Mouse (Mus musculus) forebrain, embryonic 12.5 days (tissue): ENCODE data around the gene Rtn4. TPM values are rescaled to one million over a fixed set of nuclear protein-coding genes. Genes with fewer than 3 reads are reported as not detected.
"Not testable (repeated sequence)": the region's sequence is repeated elsewhere in the genome, so short reads cannot be mapped to it uniquely, and the experiment has no call there.

ENCODE experiments used
- ATAC-seq: fragments of 200-750 bp; cut with Nextera tagmentation; 2 replicates; pipeline ENCODE4 v1.8.0; 2017; ENCODE audit warnings: moderate TSS enrichment; ENCODE audit not compliant: low FRiP score
- H3K27ac ChIP-seq: fragments of 300-500 bp; sonication (generic); 2 replicates; pipeline ENCODE4 v1.5.1; 2016; ENCODE audit warnings: mild to moderate bottlenecking
- H3K27me3 ChIP-seq: fragments of 300-500 bp; sonication (generic); 2 replicates; pipeline ENCODE4 v1.6.1; 2016; ENCODE audit warnings: mild to moderate bottlenecking
- H3K36me3 ChIP-seq: fragments of 300-500 bp; sonication (generic); replicated peaks from 2 replicates; pipeline ENCODE4 v1.6.1; 2016; ENCODE audit warnings: mild to moderate bottlenecking
- H3K4me1 ChIP-seq: fragments of 300-500 bp; sonication (generic); 2 replicates; pipeline ENCODE4 v1.6.1; 2016
- H3K4me2 ChIP-seq: fragments of 300-500 bp; sonication (generic); 2 replicates; pipeline ENCODE4 v1.6.1; 2016; ENCODE audit warnings: mild to moderate bottlenecking, moderate library complexity
- H3K4me3 ChIP-seq: fragments of 300-500 bp; sonication (generic); replicated peaks from 2 replicates; pipeline ENCODE4 v1.5.1; 2016; ENCODE audit warnings: mild to moderate bottlenecking
- H3K9ac ChIP-seq: fragments of 300-500 bp; sonication (generic); 2 replicates; pipeline ENCODE4 v1.6.1; 2016; ENCODE audit warnings: mild to moderate bottlenecking
- H3K9me3 ChIP-seq: fragments of 300-500 bp; sonication (generic); 2 replicates; pipeline ENCODE4 v1.6.1; 2016
- WGBS: fragments of 180-500 bp; shearing (Covaris S2); methylation state at CpG from one replicate; pipeline ENCODE4 v1.1.7; 2016; 5-methylcytosine and 5-hydroxymethylcytosine counted together
- polyA plus RNA-seq: library from polyadenylated mRNA; unstranded; fragments of >200 nt; fragmentation: Nextera tagmentation; extraction: Ambion mirVana; gene quantifications from 2 replicates; pipeline ENCODE4 v1.2.1, GENCODE M21; 2016

The Rtn4 gene
- 103 and 104 TPM in 2 replicates for polyA plus RNA-seq

- Histone ChIP-seq H3K9me3 (no peaks in the 10 kb centered on the region), H3K4me1 (peaks cover 16% of the 10 kb centered on the region), H3K36me3 (no peaks in the 10 kb centered on the region), H3K9ac (peak within 1 kb of the TSS; percentile 97), H3K27ac (peak within 1 kb of the TSS; percentile 99), H3K4me3 (peak within 1 kb of the TSS; percentile 97), H3K27me3 (no peaks in the 10 kb centered on the region), H3K4me2 (peak within 1 kb of the TSS; percentile 57)
- under 1% methylated on average over 43 of the region's 43 CpGs for WGBS
- peak; percentile 96 for ATAC-seq
Observed at GRCm38 (mm10) chr11:29692683-29693272, at the start of gene Rtn4. TSS of gene Rtn4 (plus strand) at chr11:29692947.

GRCm38 (mm10) chr11:29644421-29644820, 48.3 kb upstream of the Rtn4 start:
- no peaks in the 10 kb centered on the region for H3K36me3 ChIP-seq
- H3K9me3 ChIP-seq, result no peaks in the 10 kb centered on the region
- ATAC-seq, result no peak
- WGBS, result 89% methylated on average over 1 of the region's 1 CpGs
- no peaks in the 10 kb centered on the region for H3K4me1 ChIP-seq
- H3K4me3 ChIP-seq, result no peak overlapping the region
- H3K27me3 ChIP-seq, result no peaks in the 10 kb centered on the region
- H3K4me2 ChIP-seq, result no peak overlapping the region
- no peak overlapping the region for H3K27ac ChIP-seq
- no peak overlapping the region for H3K9ac ChIP-seq

GRCm38 (mm10) chr11:29645411-29646066, 47.2 kb upstream of the Rtn4 start:
- Histone ChIP-seq H3K4me2 (no peak overlapping the region), H3K27me3 (no peaks in the 10 kb centered on the region), H3K9ac (no peak overlapping the region), H3K9me3 (no peaks in the 10 kb centered on the region), H3K36me3 (no peaks in the 10 kb centered on the region), H3K27ac (no peak overlapping the region), H3K4me1 (no peaks in the 10 kb centered on the region), H3K4me3 (no peak overlapping the region)
- 85% methylated on average over 5 of the region's 5 CpGs for WGBS
- no peak for ATAC-seq

GRCm38 (mm10) chr11:29647568-29648319, 45.0 kb upstream of the Rtn4 start:
- H3K36me3 ChIP-seq, result no peaks in the 10 kb centered on the region
- no peak for ATAC-seq
- WGBS, result 68% methylated on average over 6 of the region's 6 CpGs

GRCm38 (mm10) chr11:29655381-29655780, 37.4 kb upstream of the Rtn4 start:
- not testable (repeated sequence) for H3K27ac ChIP-seq, H3K4me1 ChIP-seq, H3K4me3 ChIP-seq, H3K4me2 ChIP-seq, H3K9ac ChIP-seq, H3K9me3 ChIP-seq, H3K36me3 ChIP-seq, ATAC-seq, H3K27me3 ChIP-seq
- WGBS, result 92% methylated on average over 3 of the region's 3 CpGs

More at GRCm38 (mm10) chr11:29647568-29648319, 45.0 kb upstream of the Rtn4 start:
- no peak overlapping the region for H3K4me3 ChIP-seq
- no peaks in the 10 kb centered on the region for H3K27me3 ChIP-seq
- H3K27ac ChIP-seq, result no peak overlapping the region
- no peak overlapping the region for H3K4me2 ChIP-seq
- no peaks in the 10 kb centered on the region for H3K9me3 ChIP-seq
- H3K9ac ChIP-seq, result no peak overlapping the region
- H3K4me1 ChIP-seq, result no peaks in the 10 kb centered on the region

- Histone ChIP-seq H3K36me3 (no peaks in the 10 kb centered on the region), H3K4me3 (no peak overlapping the region), H3K9ac (no peak overlapping the region), H3K27me3 (no peaks in the 10 kb centered on the region), H3K9me3 (no peaks in the 10 kb centered on the region), H3K4me1 (no peaks in the 10 kb centered on the region), H3K27ac (no peak overlapping the region), H3K4me2 (no peak overlapping the region)
- WGBS, result 82% methylated on average over 2 of the region's 2 CpGs
- no peak for ATAC-seq
Observed at GRCm38 (mm10) chr11:29660740-29661139, 32.0 kb upstream of the Rtn4 start.

- Histone ChIP-seq H3K27ac (no peak overlapping the region), H3K36me3 (no peaks in the 10 kb centered on the region), H3K4me2 (no peak overlapping the region), H3K4me3 (no peak overlapping the region), H3K9ac (no peak overlapping the region), H3K4me1 (no peaks in the 10 kb centered on the region), H3K9me3 (no peaks in the 10 kb centered on the region), H3K27me3 (no peaks in the 10 kb centered on the region)
- no peak for ATAC-seq
- 93% methylated on average over 3 of the region's 3 CpGs for WGBS
Observed at GRCm38 (mm10) chr11:29667634-29668033, 25.1 kb upstream of the Rtn4 start.

- H3K9ac ChIP-seq, result no peak overlapping the region
- H3K9me3 ChIP-seq, result no peaks in the 10 kb centered on the region
- WGBS, result 81% methylated on average over 4 of the region's 4 CpGs
- H3K27ac ChIP-seq, result no peak overlapping the region
- ATAC-seq, result no peak
- no peak overlapping the region for H3K4me3 ChIP-seq
- H3K27me3 ChIP-seq, result no peaks in the 10 kb centered on the region
- no peak overlapping the region for H3K4me2 ChIP-seq
- no peaks in the 10 kb centered on the region for H3K4me1 ChIP-seq
- no peaks in the 10 kb centered on the region for H3K36me3 ChIP-seq
Observed at GRCm38 (mm10) chr11:29669706-29670105, 23.0 kb upstream of the Rtn4 start.

GRCm38 (mm10) chr11:29673359-29673758, 19.4 kb upstream of the Rtn4 start:
- H3K4me2 ChIP-seq, result no peak overlapping the region
- H3K9me3 ChIP-seq, result no peaks in the 10 kb centered on the region
- no peak overlapping the region for H3K4me3 ChIP-seq
- 82% methylated on average over 2 of the region's 2 CpGs for WGBS
- ATAC-seq, result no peak
- H3K4me1 ChIP-seq, result no peaks in the 10 kb centered on the region
- H3K27me3 ChIP-seq, result no peaks in the 10 kb centered on the region
- no peak overlapping the region for H3K9ac ChIP-seq
- H3K27ac ChIP-seq, result no peak overlapping the region
- H3K36me3 ChIP-seq, result no peaks in the 10 kb centered on the region

GRCm38 (mm10) chr11:29676718-29677117, 16.0 kb upstream of the Rtn4 start:
- Histone ChIP-seq H3K4me1 (no peaks in the 10 kb centered on the region), H3K27ac (no peak overlapping the region), H3K36me3 (no peaks in the 10 kb centered on the region), H3K9ac (no peak overlapping the region), H3K27me3 (no peaks in the 10 kb centered on the region), H3K9me3 (no peaks in the 10 kb centered on the region), H3K4me2 (no peak overlapping the region), H3K4me3 (no peak overlapping the region)
- 91% methylated on average over 4 of the region's 4 CpGs for WGBS
- no peak for ATAC-seq

- Histone ChIP-seq H3K27me3 (no peaks in the 10 kb centered on the region), H3K27ac (no peak overlapping the region), H3K9me3 (no peaks in the 10 kb centered on the region), H3K4me2 (no peak overlapping the region), H3K36me3 (no peaks in the 10 kb centered on the region), H3K4me3 (no peak overlapping the region), H3K9ac (no peak overlapping the region), H3K4me1 (no peaks in the 10 kb centered on the region)
- WGBS, result 85% methylated on average over 3 of the region's 3 CpGs
- no peak for ATAC-seq
Observed at GRCm38 (mm10) chr11:29679942-29680341, 12.8 kb upstream of the Rtn4 start.

GRCm38 (mm10) chr11:29680771-29681170, 12.0 kb upstream of the Rtn4 start:
- Histone ChIP-seq H3K9me3 (no peaks in the 10 kb centered on the region), H3K27ac (no peak overlapping the region), H3K9ac (no peak overlapping the region), H3K4me3 (no peak overlapping the region), H3K4me2 (no peak overlapping the region), H3K4me1 (no peaks in the 10 kb centered on the region), H3K27me3 (no peaks in the 10 kb centered on the region), H3K36me3 (no peaks in the 10 kb centered on the region)
- WGBS, result 83% methylated on average over 3 of the region's 3 CpGs
- ATAC-seq, result no peak
